Mouse (Mus musculus) liver, embryonic 18 days (tissue): Measurements from ENCODE around the gene Papss1. TPM values are rescaled to one million over a fixed set of nuclear protein-coding genes. Genes with fewer than 3 reads are reported as not detected.

Source experiments
- polyA plus RNA-seq: library from polyadenylated mRNA; depleted of rRNA; stranded (reverse); fragments of >200 nt; gene quantifications from 2 replicates; pipeline ENCODE4 v1.2.3, GENCODE M21; 2012; rRNA removed

The Papss1 gene
- polyA plus RNA-seq, result 9.4 and 9.6 TPM in 2 replicates

DNA sequence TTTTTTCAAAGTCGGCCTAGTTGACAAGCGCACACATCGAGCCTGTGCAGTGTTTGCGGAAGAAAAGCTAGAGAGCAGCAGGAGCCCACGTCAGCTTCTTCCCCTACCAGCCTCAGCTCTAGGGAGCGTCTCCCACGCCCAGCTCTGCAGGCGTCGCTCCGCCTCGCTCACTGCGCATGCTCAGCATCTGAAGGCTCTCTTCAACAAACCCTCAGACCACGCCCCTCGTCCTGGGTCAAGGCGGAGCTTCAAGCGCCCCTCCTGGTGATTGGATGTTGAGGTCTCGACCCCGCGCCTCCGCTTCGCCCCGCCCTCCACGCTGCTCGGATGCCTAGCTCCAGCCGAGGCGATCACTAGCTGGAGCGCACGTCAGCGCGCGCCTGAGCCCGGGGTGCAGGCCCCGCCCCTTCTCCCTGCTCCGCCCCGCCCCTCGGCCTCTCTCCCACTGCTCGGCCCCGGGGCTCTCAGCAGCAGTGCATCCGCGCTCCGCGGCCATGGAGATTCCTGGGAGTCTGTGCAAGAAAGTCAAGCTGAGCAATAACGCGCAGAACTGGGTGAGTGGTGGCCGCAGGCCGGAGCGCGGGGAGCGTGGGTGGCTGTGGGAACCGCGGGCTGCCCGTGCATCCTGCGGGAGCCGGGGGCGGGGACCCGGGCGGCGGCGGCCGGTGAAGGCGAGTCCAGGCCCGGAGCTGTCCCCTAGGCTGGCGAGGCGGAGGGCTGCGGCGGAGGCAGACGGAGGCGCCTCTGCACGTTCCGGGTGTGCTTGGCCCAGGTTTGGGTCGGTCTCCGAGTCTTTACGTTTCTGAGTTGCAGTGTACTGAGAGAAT, at the start of gene Papss1:
Papss1 (plus strand) TSS at position 339 of the 827 bp plus-strand sequence.

Other genes starting within 250 kb of the Papss1 start
- gene Sgms2, start 73.4 kb upstream of the Papss1 start, polyA plus RNA-seq, result 4.4 and 4.6 TPM in 2 replicates